Mouse (Mus musculus) ES-E14 (cell line): Measurements from ENCODE around the gene Gm28308. TPM values are rescaled to one million over a fixed set of nuclear protein-coding genes. Genes with fewer than 3 reads are reported as not detected.

Source experiments
- DNase-seq: peaks from one replicate; pipeline ENCODE4 v3.0.0-alpha.2; 2013; ENCODE audit warnings: low read depth, low spot score
- H3K27ac ChIP-seq: 2 replicates; pipeline ENCODE4 v1.5.1; 2012; ENCODE audit warnings: low read depth, mild to moderate bottlenecking, low read length, moderate library complexity, mixed read lengths; ENCODE audit not compliant: poor library complexity, insufficient read depth, severe bottlenecking
- H3K36me3 ChIP-seq: 2 replicates; pipeline ENCODE4 v1.6.1; 2012; ENCODE audit warnings: mild to moderate bottlenecking, low read length, moderate library complexity, mixed read lengths; ENCODE audit not compliant: control insufficient read depth, poor library complexity, insufficient read depth, severe bottlenecking
- H3K4me1 ChIP-seq, 2 experiments: fragments of 150-350 bp in 1 of 2; sonication (generic) in 1 of 2; 2 replicates each; pipeline ENCODE4 v1.6.1; 2012; ENCODE audit warnings: low read length in 2 of 2, mild to moderate bottlenecking in 1 of 2, mixed read lengths in 1 of 2; ENCODE audit not compliant: control insufficient read depth in 2 of 2, insufficient read depth in 2 of 2, poor library complexity in 1 of 2
- H3K4me3 ChIP-seq, 2 experiments: fragments of 150-350 bp in 1 of 2; sonication (generic) in 1 of 2; 2 replicates each; pipeline ENCODE4 v1.5.1; 2012; ENCODE audit warnings: low read length in 2 of 2, low read depth in 1 of 2, mild to moderate bottlenecking in 1 of 2, mixed read lengths in 1 of 2; ENCODE audit not compliant: insufficient read depth in 1 of 2, poor library complexity in 1 of 2, severe bottlenecking in 1 of 2
- H3K9ac ChIP-seq: 2 replicates; pipeline ENCODE4 v1.6.1; 2012; ENCODE audit warnings: low read depth, mild to moderate bottlenecking, low read length, mixed read lengths; ENCODE audit not compliant: poor library complexity, insufficient read depth, severe bottlenecking
- H3K9me3 ChIP-seq: fragments of 150-350 bp; sonication (generic); 2 replicates; pipeline ENCODE4 v1.6.1; 2012; ENCODE audit warnings: low read depth, mild to moderate bottlenecking, low read length; ENCODE audit not compliant: control insufficient read depth, insufficient read depth
- CHD2 ChIP-seq: IDR thresholded peaks from 2 replicates; pipeline ENCODE4 v1.6.1; 2014; ENCODE audit warnings: mild to moderate bottlenecking, low read depth, low read length, inconsistent platforms
- HCFC1 ChIP-seq: IDR thresholded peaks from 2 replicates; pipeline ENCODE4 v1.6.1; 2012; ENCODE audit warnings: low read length, inconsistent platforms, borderline replicate concordance; ENCODE audit not compliant: insufficient read depth
- MAFK ChIP-seq: IDR thresholded peaks from 2 replicates; pipeline ENCODE4 v1.6.1; 2014; ENCODE audit warnings: mild to moderate bottlenecking, low read depth, low read length, inconsistent platforms; ENCODE audit not compliant: insufficient read depth
- ZC3H11A ChIP-seq: IDR thresholded peaks from 2 replicates; pipeline ENCODE4 v1.6.1; 2012; ENCODE audit warnings: low read depth, mild to moderate bottlenecking, inconsistent platforms, low read length, borderline replicate concordance
- ZNF384 ChIP-seq: IDR thresholded peaks from 2 replicates; pipeline ENCODE4 v1.6.1; 2012; ENCODE audit warnings: low read depth, low read length, inconsistent platforms
- in situ Hi-C, 2 experiments: fragments of 600-800 bp; cut with MboI; formaldehyde crosslinking; loops; one replicate each; pipeline ENCODE4 v1.15.1; 2025; ENCODE audit warnings: low sequenced_read_pairs in 2 of 2, inconsistent platforms in 1 of 2; ENCODE audit not compliant: unreplicated experiment in 2 of 2
- total RNA-seq: library from RNA; depleted of rRNA; stranded (reverse); fragments of 300-350 nt; gene quantifications from 2 replicates; pipeline ENCODE4 v1.2.3, GENCODE M21; 2012

The Gm28308 gene
- total RNA-seq, 1 experiment = 0.31 TPM

DNA sequence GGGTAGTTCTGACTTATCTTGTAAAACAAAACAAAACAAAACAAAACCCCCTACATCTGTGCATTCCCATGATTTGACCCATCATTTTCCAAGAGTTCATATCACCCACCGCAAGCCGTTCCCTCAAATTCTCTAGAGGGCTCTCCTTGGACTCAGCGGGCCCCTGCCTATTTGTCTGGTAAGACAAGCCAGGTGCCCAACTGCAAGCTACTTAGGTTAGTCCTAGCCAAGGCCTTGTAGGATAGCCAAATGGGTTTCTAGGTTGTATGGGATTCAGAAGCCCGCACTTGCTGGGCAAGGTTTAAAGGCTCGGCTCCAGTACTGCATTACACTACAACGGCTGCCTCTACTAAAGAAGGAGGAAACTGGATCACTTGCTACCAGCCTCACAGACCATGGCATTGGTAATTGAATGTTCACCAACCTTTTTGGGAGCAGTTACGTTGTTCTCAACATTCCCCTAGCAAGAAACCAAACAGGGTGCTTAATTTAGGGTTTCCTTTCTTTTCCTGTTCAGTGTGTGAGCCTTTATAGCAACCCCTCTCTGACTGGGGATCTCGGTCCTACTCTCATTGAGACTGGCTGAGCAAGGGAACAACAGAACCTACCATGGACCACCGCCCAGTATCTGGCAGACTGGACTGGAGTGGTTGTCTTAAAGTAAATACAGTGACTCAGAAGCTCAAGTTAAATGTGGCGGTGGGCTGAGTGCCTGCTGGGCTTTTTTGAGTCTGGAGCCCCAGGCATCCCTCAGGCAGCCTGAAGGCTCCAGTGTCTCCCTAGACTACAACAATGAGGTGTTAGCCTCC is 24.4 kb upstream of the Gm28308 start:
- no peak for DNase-seq
- Histone ChIP-seq H3K4me3 (no peak overlapping the region), H3K4me1 (peaks cover 0 to 4% of the 10 kb centered on the region in 2 experiments; a peak in 1 of 4 replicates), H3K36me3 (no peaks in the 10 kb centered on the region), H3K27ac (no peak overlapping the region), H3K9ac (no peak overlapping the region), H3K9me3 (no peaks in the 10 kb centered on the region)
- in situ Hi-C loops = no loop called here
- TF ChIP-seq CHD2 = no peak
- TF ChIP-seq MAFK = no peak
- TF ChIP-seq HCFC1 = no peak
- TF ChIP-seq ZC3H11A = no peak
- TF ChIP-seq ZNF384 = no peak

DNA sequence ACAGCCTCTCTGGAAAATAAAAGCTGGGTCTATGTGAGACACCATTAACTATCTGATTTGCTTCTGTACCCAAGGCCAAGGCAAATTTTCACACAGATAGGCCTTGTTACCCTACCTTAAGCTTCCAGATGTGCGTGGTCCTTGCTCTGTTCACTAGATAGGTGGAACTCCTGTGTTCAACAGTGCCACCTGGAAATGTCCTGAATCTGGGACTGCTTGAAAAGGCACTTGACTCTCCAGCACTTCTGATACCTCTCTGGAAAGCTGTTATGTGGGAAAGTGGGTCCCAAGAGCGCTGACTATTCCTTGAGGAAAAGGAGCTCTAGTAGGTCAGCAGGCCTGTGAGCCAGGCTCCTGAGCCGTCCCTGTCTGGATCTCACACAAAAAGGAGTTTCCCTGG is 23.7 kb upstream of the Gm28308 start:
- in situ Hi-C loops = no loop called here
- TF ChIP-seq ZC3H11A (no peak), CHD2 (no peak), ZNF384 (no peak), HCFC1 (no peak), MAFK (no peak)
- Histone ChIP-seq H3K9ac (no peak overlapping the region), H3K36me3 (no peaks in the 10 kb centered on the region), H3K4me3 (no peak overlapping the region), H3K27ac (no peak overlapping the region), H3K4me1 (peaks cover 0 to 4% of the 10 kb centered on the region in 2 experiments; a peak in 1 of 4 replicates), H3K9me3 (no peaks in the 10 kb centered on the region)
- DNase-seq = no peak

DNA sequence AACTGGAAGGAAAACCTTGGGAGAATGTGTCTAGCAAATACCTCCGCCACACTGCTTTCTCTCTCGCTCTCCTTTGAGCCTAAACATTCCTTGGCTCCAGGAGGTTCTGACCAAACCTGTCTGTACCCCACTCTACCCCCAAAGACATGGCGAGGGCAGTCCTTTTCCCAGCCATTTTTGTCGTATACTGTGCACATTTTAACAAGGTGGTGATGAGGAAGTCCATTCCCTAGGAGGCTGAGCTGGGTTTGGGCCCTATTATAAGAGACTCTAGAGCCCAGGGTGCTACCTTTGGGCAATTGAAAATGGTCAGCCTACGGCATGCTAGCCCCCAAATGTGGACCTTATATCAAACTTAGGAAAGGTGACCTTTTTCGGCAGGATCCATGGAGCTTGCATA is 22.7 kb upstream of the Gm28308 start:
- H3K9me3 ChIP-seq = no peaks in the 10 kb centered on the region
- no peaks in the 10 kb centered on the region for H3K36me3 ChIP-seq
- in situ Hi-C loops = no loop called here
- no peak for DNase-seq
- H3K9ac ChIP-seq = no peak overlapping the region
- TF ChIP-seq ZC3H11A (no peak), HCFC1 (no peak), MAFK (no peak), CHD2 (no peak), ZNF384 (no peak)
- no peak overlapping the region for H3K4me3 ChIP-seq
- no peak overlapping the region for H3K27ac ChIP-seq
- peaks cover 0 to 4% of the 10 kb centered on the region in 2 experiments; a peak in 1 of 4 replicates for H3K4me1 ChIP-seq

DNA sequence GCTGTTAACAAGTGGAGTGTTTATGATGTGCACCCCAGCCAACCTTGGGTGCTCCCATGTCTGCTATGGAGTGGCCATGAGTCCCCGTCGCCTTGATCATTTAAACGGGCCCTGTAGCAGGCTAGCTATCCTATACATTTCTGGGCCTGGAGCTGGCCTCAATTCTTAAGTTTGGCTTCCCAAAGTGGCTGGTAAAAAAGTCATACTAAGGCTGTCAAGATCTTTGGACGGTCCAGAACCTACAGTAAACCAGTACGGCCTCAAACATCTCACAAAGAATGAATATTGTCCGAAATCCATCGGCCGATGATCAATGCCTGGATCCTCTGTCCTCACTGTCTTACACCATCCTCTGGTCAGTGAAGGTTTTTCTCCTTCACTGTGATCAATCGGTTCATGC is 22.1 kb upstream of the Gm28308 start:
- H3K9me3 ChIP-seq = no peaks in the 10 kb centered on the region
- TF ChIP-seq MAFK (no peak), ZC3H11A (no peak), ZNF384 (no peak), CHD2 (no peak), HCFC1 (no peak)
- H3K9ac ChIP-seq = no peak overlapping the region
- no peaks in the 10 kb centered on the region for H3K36me3 ChIP-seq
- peaks cover 0 to 4% of the 10 kb centered on the region in 2 experiments; a peak in 1 of 4 replicates for H3K4me1 ChIP-seq
- H3K4me3 ChIP-seq = no peak overlapping the region
- no peak for DNase-seq
- in situ Hi-C loops = no loop called here
- H3K27ac ChIP-seq = no peak overlapping the region
